Mouse (Mus musculus) brown adipose tissue, adult 24 weeks (tissue): Measurements from ENCODE around the gene Runx3. TPM values are rescaled to one million over a fixed set of nuclear protein-coding genes. Genes with fewer than 3 reads are reported as not detected.

Experiments used
- H3K27ac ChIP-seq: fragments of 200-500 bp; replicated peaks from 2 replicates; pipeline ENCODE4 v1.5.1; 2012; ENCODE audit warnings: low read depth, mild to moderate bottlenecking, low read length
- H3K4me1 ChIP-seq: fragments of 200-500 bp; 2 replicates; pipeline ENCODE4 v1.6.1; 2012; ENCODE audit warnings: low read length, mixed read lengths; ENCODE audit not compliant: control insufficient read depth, insufficient read depth, insufficient read length
- H3K4me3 ChIP-seq: fragments of 200-500 bp; 2 replicates; pipeline ENCODE4 v1.5.1; 2012; ENCODE audit warnings: low read depth, mild to moderate bottlenecking, low read length, moderate library complexity; ENCODE audit not compliant: insufficient read depth
- polyA plus RNA-seq: library from polyadenylated mRNA; stranded (reverse); fragments of >200 nt; gene quantifications from 2 replicates; pipeline ENCODE4 v1.2.4, GENCODE M21; 2012; ENCODE audit not compliant: missing spikeins, insufficient read depth, insufficient read length

The Runx3 gene
- polyA plus RNA-seq, 1 experiment: 0.28 TPM

GRCm38 (mm10) chr4:135151111-135151987 lies 30.9 kb downstream of the Runx3 start:
- Histone ChIP-seq H3K4me1 (no peaks in the 10 kb centered on the region), H3K4me3 (no peak overlapping the region), H3K27ac (no peak overlapping the region)

GRCm38 (mm10) chr4:135151988-135152594 lies 31.6 kb downstream of the Runx3 start:
- Histone ChIP-seq H3K4me3 (peak overlapping the region; percentile 28; the same call in 1 of the 2 replicates), H3K4me1 (no peaks in the 10 kb centered on the region), H3K27ac (no peak overlapping the region)

GRCm38 (mm10) chr4:135152834-135153259 lies 32.4 kb downstream of the Runx3 start:
- H3K4me3 ChIP-seq: peak overlapping the region; percentile 42
- H3K27ac ChIP-seq: no peak overlapping the region
- H3K4me1 ChIP-seq: no peaks in the 10 kb centered on the region

GRCm38 (mm10) chr4:135153260-135154088 lies 33.0 kb downstream of the Runx3 start:
- Histone ChIP-seq H3K27ac (no peak overlapping the region), H3K4me1 (no peaks in the 10 kb centered on the region), H3K4me3 (peak overlapping the region; percentile 42)

GRCm38 (mm10) chr4:135154089-135154949 lies 33.9 kb downstream of the Runx3 start:
- no peaks in the 10 kb centered on the region for H3K4me1 ChIP-seq
- H3K4me3 ChIP-seq: peak overlapping the region; percentile 42; the same call in 1 of the 2 replicates
- no peak overlapping the region for H3K27ac ChIP-seq

GRCm38 (mm10) chr4:135155106-135155800 lies 34.8 kb downstream of the Runx3 start:
- no peak overlapping the region for H3K27ac ChIP-seq
- no peaks in the 10 kb centered on the region for H3K4me1 ChIP-seq
- no peak overlapping the region for H3K4me3 ChIP-seq

GRCm38 (mm10) chr4:135155805-135156469 lies 35.5 kb downstream of the Runx3 start:
- no peak overlapping the region for H3K27ac ChIP-seq
- H3K4me3 ChIP-seq: no peak overlapping the region
- no peaks in the 10 kb centered on the region for H3K4me1 ChIP-seq

- no peak overlapping the region for H3K4me3 ChIP-seq
- H3K27ac ChIP-seq: no peak overlapping the region
- no peaks in the 10 kb centered on the region for H3K4me1 ChIP-seq
These were observed 36.1 kb downstream of the Runx3 start for GRCm38 (mm10) chr4:135156531-135156930.

- no peak overlapping the region for H3K4me3 ChIP-seq
- H3K4me1 ChIP-seq: no peaks in the 10 kb centered on the region
These were observed 36.9 kb downstream of the Runx3 start for GRCm38 (mm10) chr4:135157329-135157728.

GRCm38 (mm10) chr4:135158724-135159409 lies 38.4 kb downstream of the Runx3 start:
- Histone ChIP-seq H3K27ac (no peak overlapping the region), H3K4me3 (no peak overlapping the region), H3K4me1 (no peaks in the 10 kb centered on the region)

More at GRCm38 (mm10) chr4:135157329-135157728, 36.9 kb downstream of the Runx3 start:
- no peak overlapping the region for H3K27ac ChIP-seq

- no peaks in the 10 kb centered on the region for H3K4me1 ChIP-seq
These were observed 39.2 kb downstream of the Runx3 start for GRCm38 (mm10) chr4:135159663-135160062.

GRCm38 (mm10) chr4:135160168-135160567 lies 39.7 kb downstream of the Runx3 start:
- Histone ChIP-seq H3K4me3 (no peak overlapping the region), H3K4me1 (no peaks in the 10 kb centered on the region), H3K27ac (no peak overlapping the region)

More at GRCm38 (mm10) chr4:135159663-135160062, 39.2 kb downstream of the Runx3 start:
- Histone ChIP-seq H3K27ac (no peak overlapping the region), H3K4me3 (no peak overlapping the region)

GRCm38 (mm10) chr4:135161441-135161840 lies 41.0 kb downstream of the Runx3 start:
- no peak overlapping the region for H3K27ac ChIP-seq
- no peak overlapping the region for H3K4me3 ChIP-seq
- H3K4me1 ChIP-seq: no peaks in the 10 kb centered on the region
